Mouse (Mus musculus) heart, adult 2 months (tissue): ENCODE results near the gene Tenm3.

Source experiments
- CTCF ChIP-seq: fragments of 200-600 bp; IDR thresholded peaks from 2 replicates; pipeline ENCODE4 v1.8.1; 2022; ENCODE audit warnings: antibody characterized with exemption, mild to moderate bottlenecking, moderate library complexity
- EP300 ChIP-seq: fragments of 200-500 bp; IDR thresholded peaks from 2 replicates; pipeline ENCODE4 v1.6.1; 2011; ENCODE audit warnings: low read depth, low read length, control low read depth; ENCODE audit not compliant: insufficient read depth

DNA sequence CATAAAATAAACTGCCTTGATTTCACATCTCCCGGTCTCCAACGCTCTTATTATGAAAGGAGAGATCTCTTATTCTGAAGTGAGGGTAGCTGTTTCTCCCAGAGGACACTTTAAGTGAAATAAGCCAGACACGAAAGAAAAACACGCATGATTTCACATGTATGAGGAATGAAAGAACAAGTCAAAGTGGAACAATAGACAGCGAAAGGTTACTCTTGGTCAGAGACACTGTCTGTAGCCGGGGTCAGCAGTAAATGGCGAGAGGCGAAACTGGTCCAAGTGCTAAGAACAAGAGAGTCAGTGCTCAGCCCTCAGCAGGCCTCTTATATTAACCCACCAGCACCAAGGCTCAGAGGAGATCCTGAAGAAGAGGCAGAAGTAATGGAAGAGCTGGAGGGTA, 302.9 kb downstream of the Tenm3 start:
- no peak for TF ChIP-seq CTCF
- no peak for TF ChIP-seq EP300
